Mouse (Mus musculus) thymus, adult 2 months (tissue): ENCODE results near the gene Rwdd4a. TPM values are rescaled to one million over a fixed set of nuclear protein-coding genes. Genes with fewer than 3 reads are reported as not detected.

ENCODE experiments used
- DNase-seq: peaks from one replicate; pipeline ENCODE4 v3.0.0; 2021
- H3K27ac ChIP-seq: fragments of 200-500 bp; 2 replicates; pipeline ENCODE4 v1.5.1; 2012; ENCODE audit warnings: low read length, control low read depth; ENCODE audit not compliant: control insufficient read depth, insufficient read depth
- H3K27me3 ChIP-seq: fragments of 200-500 bp; 2 replicates; pipeline ENCODE4 v1.6.1; 2012; ENCODE audit warnings: mild to moderate bottlenecking, low read length, moderate library complexity, mixed read lengths; ENCODE audit not compliant: control insufficient read depth, insufficient read depth
- H3K36me3 ChIP-seq: fragments of 200-500 bp; 2 replicates; pipeline ENCODE4 v1.6.1; 2012; ENCODE audit warnings: mild to moderate bottlenecking, low read length, moderate library complexity; ENCODE audit not compliant: control insufficient read depth, insufficient read depth
- H3K4me1 ChIP-seq: fragments of 200-500 bp; replicated peaks from 2 replicates; pipeline ENCODE4 v1.6.1; 2012; ENCODE audit warnings: low read length; ENCODE audit not compliant: control insufficient read depth, insufficient read depth
- H3K4me3 ChIP-seq: fragments of 200-500 bp; 2 replicates; pipeline ENCODE4 v1.5.1; 2012; ENCODE audit warnings: mild to moderate bottlenecking, low read length, control low read depth, moderate library complexity; ENCODE audit not compliant: control insufficient read depth, insufficient read depth
- CTCF ChIP-seq: fragments of 200-500 bp; IDR thresholded peaks from 2 replicates; pipeline ENCODE4 v1.5.1; 2012; ENCODE audit warnings: mild to moderate bottlenecking, control low read depth, low read length, moderate library complexity, borderline replicate concordance; ENCODE audit not compliant: control insufficient read depth, poor library complexity, insufficient read depth; ENCODE audit errors: extremely low read depth
- POLR2A ChIP-seq: fragments of 200-500 bp; IDR thresholded peaks from 2 replicates; pipeline ENCODE4 v1.6.1; 2012; ENCODE audit warnings: mild to moderate bottlenecking, low read length, control low read depth, moderate library complexity; ENCODE audit not compliant: control insufficient read depth, poor library complexity, insufficient read depth; ENCODE audit errors: extremely low read depth
- WGBS: fragments of 180-500 bp; shearing (Covaris S2); methylation state at CpG from one replicate; pipeline ENCODE4 v1.1.7; 2018; 5-methylcytosine and 5-hydroxymethylcytosine counted together
- polyA plus RNA-seq: library from polyadenylated mRNA; depleted of rRNA; stranded (reverse); fragments of >200 nt; gene quantifications from 2 replicates; pipeline ENCODE4 v1.2.3, GENCODE M21; 2012

The Rwdd4a gene
- polyA plus RNA-seq, 1 experiment: 30.5 TPM

DNA sequence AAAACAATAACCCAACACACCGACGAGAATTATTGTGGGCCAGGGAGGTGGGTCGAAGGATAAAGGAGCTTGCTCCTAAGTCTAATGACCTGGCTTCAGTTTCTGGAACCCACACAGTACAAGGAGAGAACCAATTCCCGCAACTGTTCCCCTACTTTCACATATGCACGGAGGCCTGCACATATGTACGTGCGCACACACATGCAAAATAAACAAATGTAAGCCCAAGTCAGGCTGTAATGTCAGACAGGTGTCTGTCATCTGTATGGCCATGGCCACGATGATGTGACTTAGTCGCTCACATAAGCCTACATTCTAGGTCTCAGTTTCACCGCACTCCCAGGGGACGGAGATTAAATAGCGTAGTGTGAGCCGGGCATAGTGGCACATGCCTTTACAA lies 30.9 kb upstream of the Rwdd4a start:
- TF ChIP-seq POLR2A: no peak
- no peak for TF ChIP-seq CTCF
- Histone ChIP-seq H3K27ac (no peak overlapping the region), H3K27me3 (no peaks in the 10 kb centered on the region), H3K4me3 (no peak overlapping the region), H3K36me3 (peaks cover 43% of the 10 kb centered on the region), H3K4me1 (no peaks in the 10 kb centered on the region)
- no peak for DNase-seq
- WGBS: 98% methylated on average over 13 of the region's 13 CpGs

DNA sequence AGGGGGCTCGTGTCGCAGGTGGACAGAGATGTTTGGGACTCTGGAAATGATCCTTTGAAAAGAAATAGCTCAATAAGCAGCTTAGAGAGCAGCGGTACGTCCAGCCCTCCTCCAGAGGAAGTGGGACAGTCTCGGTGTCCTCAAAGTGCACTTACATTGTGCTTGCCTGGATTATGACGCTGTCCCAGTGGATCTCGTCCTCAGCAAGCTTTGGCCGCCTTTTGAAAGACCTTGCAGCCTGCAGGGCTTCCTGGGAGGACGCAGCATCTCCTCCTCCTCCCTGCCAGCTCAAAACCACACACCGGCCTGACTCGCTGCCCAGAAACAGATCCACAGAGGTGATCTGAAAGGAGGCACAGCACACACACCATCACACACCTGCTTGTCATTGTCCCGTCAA lies 28.0 kb upstream of the Rwdd4a start:
- no peak for DNase-seq
- Histone ChIP-seq H3K27me3 (no peaks in the 10 kb centered on the region), H3K36me3 (peaks cover 38% of the 10 kb centered on the region), H3K4me3 (no peak overlapping the region), H3K27ac (no peak overlapping the region), H3K4me1 (no peaks in the 10 kb centered on the region)
- TF ChIP-seq CTCF (no peak), POLR2A (no peak)
- WGBS: 97% methylated on average over 12 of the region's 12 CpGs

DNA sequence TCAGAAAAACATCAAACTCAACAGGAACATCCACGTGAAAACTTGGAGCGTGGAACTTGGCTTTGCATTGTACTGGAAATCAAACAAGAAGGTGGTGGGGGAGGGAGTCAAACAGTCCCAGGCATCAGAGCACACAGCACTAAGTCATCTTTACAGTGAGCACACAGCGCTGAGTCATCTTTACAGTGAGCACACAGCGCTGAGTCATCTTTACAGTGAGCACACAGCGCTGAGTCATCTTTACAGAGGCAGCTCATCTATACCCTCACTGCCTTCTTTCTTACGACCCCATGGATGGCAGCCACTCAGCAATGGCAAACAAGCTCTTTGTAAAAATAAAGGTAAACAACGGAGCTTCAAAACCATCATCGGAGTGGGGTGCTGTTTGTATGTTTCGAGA lies 22.5 kb upstream of the Rwdd4a start:
- Histone ChIP-seq H3K27ac (no peak overlapping the region), H3K4me1 (no peaks in the 10 kb centered on the region), H3K27me3 (no peaks in the 10 kb centered on the region), H3K4me3 (no peak overlapping the region), H3K36me3 (peaks cover 28% of the 10 kb centered on the region)
- DNase-seq: no peak
- WGBS: 97% methylated on average over 9 of the region's 9 CpGs
- TF ChIP-seq POLR2A: no peak
- no peak for TF ChIP-seq CTCF

DNA sequence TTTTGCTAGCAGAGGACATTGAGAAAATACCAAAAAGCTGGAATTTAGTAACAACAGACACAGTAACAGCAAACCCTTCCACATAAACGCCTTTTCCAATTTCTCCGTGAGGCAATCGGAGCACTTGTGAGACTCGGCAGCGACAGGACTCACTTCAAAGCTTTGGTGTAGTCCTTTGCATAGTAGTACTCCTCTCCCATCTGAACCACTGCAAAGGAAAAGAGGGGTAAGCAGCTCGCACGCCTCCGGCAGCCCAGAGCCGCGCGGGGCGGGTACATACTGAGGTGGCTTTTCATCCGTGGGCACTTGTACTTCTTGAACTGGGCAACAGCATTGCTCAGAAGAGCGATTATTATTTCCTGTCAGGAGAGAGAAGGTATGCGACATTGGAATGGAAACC lies 19.9 kb upstream of the Rwdd4a start:
- H3K36me3 ChIP-seq: peaks cover 35% of the 10 kb centered on the region
- H3K27me3 ChIP-seq: no peaks in the 10 kb centered on the region
- 97% methylated on average over 15 of the region's 15 CpGs for WGBS
- TF ChIP-seq CTCF (no peak), POLR2A (no peak)
- no peaks in the 10 kb centered on the region for H3K4me1 ChIP-seq
- H3K27ac ChIP-seq: no peak overlapping the region
- DNase-seq: no peak
- H3K4me3 ChIP-seq: no peak overlapping the region

DNA sequence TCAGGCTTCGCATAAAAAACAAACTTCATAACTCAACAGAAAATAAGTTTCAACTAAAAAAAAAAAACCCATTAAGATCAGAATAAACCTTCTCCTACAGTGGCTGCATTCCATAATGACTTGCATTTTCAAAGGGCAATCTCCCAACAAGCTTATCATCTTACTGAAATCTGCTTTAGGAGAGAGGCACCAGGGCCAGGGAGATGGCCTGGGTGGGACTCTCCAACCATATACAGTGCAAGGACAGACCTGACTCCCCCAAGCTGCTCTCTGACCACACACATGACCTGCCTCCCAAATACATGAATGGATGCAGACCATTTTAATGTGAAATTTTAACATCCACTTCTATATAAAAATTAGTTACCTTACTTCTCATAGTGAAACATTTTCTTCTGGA lies 5.4 kb upstream of the Rwdd4a start:
- Histone ChIP-seq H3K4me1 (no peaks in the 10 kb centered on the region), H3K27me3 (no peaks in the 10 kb centered on the region), H3K4me3 (no peak overlapping the region), H3K27ac (no peak overlapping the region), H3K36me3 (peaks cover 26% of the 10 kb centered on the region)
- TF ChIP-seq CTCF: no peak
- TF ChIP-seq POLR2A: no peak
- WGBS: 95% methylated on average over 1 of the region's 1 CpGs
- DNase-seq: no peak

DNA sequence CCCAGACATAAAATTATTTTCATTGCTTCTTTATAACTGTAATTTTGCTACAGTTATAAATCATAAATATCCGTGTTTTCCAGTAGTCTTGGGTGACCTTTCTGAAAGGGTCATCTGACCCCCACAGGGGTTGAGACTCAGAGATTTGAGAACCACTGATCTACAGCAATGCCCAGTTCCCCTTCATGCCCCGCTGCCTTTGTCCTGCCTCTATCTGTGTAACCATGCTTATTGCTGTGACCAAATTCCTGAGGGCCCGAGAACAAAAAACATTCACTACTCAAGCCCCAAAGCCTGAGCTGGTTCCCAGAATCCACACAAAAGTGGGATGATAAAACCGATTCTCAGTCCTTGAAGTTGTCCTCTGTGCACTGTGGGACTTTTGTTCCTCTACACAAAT lies 4.9 kb downstream of the Rwdd4a start:
- H3K27ac ChIP-seq: no peak overlapping the region
- TF ChIP-seq POLR2A (no peak), CTCF (no peak)
- DNase-seq: no peak
- H3K27me3 ChIP-seq: no peaks in the 10 kb centered on the region
- peaks cover 15% of the 10 kb centered on the region for H3K36me3 ChIP-seq
- H3K4me3 ChIP-seq: no peak overlapping the region
- 97% methylated on average over 4 of the region's 4 CpGs for WGBS
- peaks cover 3% of the 10 kb centered on the region; the same call in 1 of the 2 replicates for H3K4me1 ChIP-seq

DNA sequence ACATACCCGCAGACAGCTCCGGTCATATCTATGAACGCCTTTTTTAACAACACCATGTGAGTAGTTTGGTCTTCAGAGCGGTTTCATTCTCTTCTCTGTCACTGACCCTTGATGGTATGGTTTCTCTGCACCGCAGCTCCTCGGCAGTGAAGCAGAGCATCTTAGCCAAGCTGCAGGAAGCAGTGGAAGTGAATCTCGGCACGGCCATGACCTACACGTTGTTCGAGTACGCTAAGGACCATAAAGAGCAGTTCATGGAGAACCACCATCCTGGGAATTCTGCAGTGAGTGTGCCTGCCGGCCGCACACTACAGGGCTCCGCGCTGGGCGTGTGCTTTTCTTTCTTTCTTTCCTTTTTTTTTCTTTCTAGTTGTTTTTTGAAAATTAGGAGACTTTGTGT lies 9.3 kb downstream of the Rwdd4a start:
- Histone ChIP-seq H3K27me3 (no peaks in the 10 kb centered on the region), H3K36me3 (peaks cover 41% of the 10 kb centered on the region), H3K4me3 (no peak overlapping the region), H3K4me1 (no peaks in the 10 kb centered on the region; the same call in 1 of the 2 replicates), H3K27ac (no peak overlapping the region)
- DNase-seq: no peak
- TF ChIP-seq CTCF (no peak), POLR2A (no peak)
- WGBS: 98% methylated on average over 16 of the region's 16 CpGs
